In genomic region chr19:53419834-53420233, GRCm38 (mm10) we compare ENCODE assay signal across 9 mouse cellular contexts. TPM values are rescaled to one million over a fixed set of nuclear protein-coding genes. Genes with fewer than 3 reads are reported as not detected.
DNase-seq lines count a peak whose midpoint lies in the region; ATAC-seq and TF ChIP-seq lines count a peak whose summit lies in the region.
"Had no signal": no experiment of that assay in that cellular context is flagged by ENCODE, and none has a peak within 500 bp of the region (broad histone marks: within the 10 kb centered on the region; RNA-seq: fewer than 3 reads in every experiment).

No protein-coding gene starts in this region.

- no peak overlapping the region for H3K27ac ChIP-seq in intestine, embryonic 14.5 days (ENCODE audit: low read depth)
- no peak overlapping the region for H3K27ac ChIP-seq in intestine, embryonic 15.5 days
- no peak overlapping the region for H3K27ac ChIP-seq in embryonic facial prominence, embryonic 10.5 days (replicated peaks)
- H3K27ac ChIP-seq in limb, embryonic 10.5 days, result no peak overlapping the region

- ATAC-seq in intestine, embryonic 14.5 days (replicated peaks; ENCODE audit: low FRiP score, low TSS enrichment, low read depth), result no peak
- no peak for ATAC-seq in intestine, embryonic 15.5 days

- peaks cover 10% of the 10 kb centered on the region; the same call in 1 of the 2 replicates for H3K4me1 ChIP-seq in intestine, embryonic 14.5 days (replicated peaks; ENCODE audit: control insufficient read depth, insufficient read depth, low read length)
- H3K4me1 ChIP-seq in intestine, embryonic 15.5 days (replicated peaks), result peaks cover 20% of the 10 kb centered on the region
- peaks cover 42% of the 10 kb centered on the region for H3K4me1 ChIP-seq in embryonic facial prominence, embryonic 10.5 days
- peaks cover 44% of the 10 kb centered on the region for H3K4me1 ChIP-seq in limb, embryonic 10.5 days

- H3ac ChIP-seq in C2C12 (ENCODE audit: control insufficient read depth, insufficient read length, low read depth), result no peak overlapping the region

- no peak overlapping the region for H3K4me2 ChIP-seq in intestine, embryonic 14.5 days (ENCODE audit: low read length)
- no peak overlapping the region for H3K4me2 ChIP-seq in intestine, embryonic 15.5 days (replicated peaks)

- H3K36me3 ChIP-seq in intestine, embryonic 14.5 days (ENCODE audit: control insufficient read depth, insufficient read depth, low read length), result no peaks in the 10 kb centered on the region
- no peaks in the 10 kb centered on the region for H3K36me3 ChIP-seq in intestine, embryonic 15.5 days
- no peaks in the 10 kb centered on the region for H3K36me3 ChIP-seq in C2C12 (ENCODE audit: control insufficient read depth, insufficient read depth)
- no peaks in the 10 kb centered on the region for H3K36me3 ChIP-seq in embryonic facial prominence, embryonic 10.5 days (replicated peaks)
- no peaks in the 10 kb centered on the region for H3K36me3 ChIP-seq in limb, embryonic 10.5 days

- H3K9me3 ChIP-seq in intestine, embryonic 14.5 days (ENCODE audit: control insufficient read depth, low read length), result no peaks in the 10 kb centered on the region
- no peaks in the 10 kb centered on the region for H3K9me3 ChIP-seq in intestine, embryonic 15.5 days
- no peaks in the 10 kb centered on the region for H3K9me3 ChIP-seq in embryonic facial prominence, embryonic 10.5 days
- no peaks in the 10 kb centered on the region for H3K9me3 ChIP-seq in limb, embryonic 10.5 days (replicated peaks)
- H3K9me3 ChIP-seq: megakaryocyte, embryonic 14.5 days had no signal

- no peaks in the 10 kb centered on the region for H3K79me2 ChIP-seq in C2C12 (ENCODE audit: control insufficient read depth, insufficient read depth)

- peak; percentile 72 for DNase-seq in intestine, embryonic 14.5 days (ENCODE audit: low spot score)
- peak; percentile 87 for DNase-seq in adipocyte (ENCODE audit: low spot score)
- peak; percentile 72 for DNase-seq in embryonic facial prominence, embryonic 10.5 days (ENCODE audit: low spot score)
- peak; percentile 76 for DNase-seq in limb, embryonic 10.5 days (ENCODE audit: low spot score)
- DNase-seq in skeletal muscle tissue, adult 2 months (ENCODE audit: low read depth, low spot score), result peak; percentile 39
- DNase-seq in right cerebral cortex, postnatal 36 days (ENCODE audit: low spot score in 2 of 2), result no peak

- H3K27me3 ChIP-seq in intestine, embryonic 14.5 days (replicated peaks; ENCODE audit: control insufficient read depth, insufficient read depth, low read length), result 0 out of 2 replicates have a peak, but pooled peaks cover 2% of the 10 kb centered on the region
- no peaks in the 10 kb centered on the region for H3K27me3 ChIP-seq in intestine, embryonic 15.5 days (replicated peaks)
- no peaks in the 10 kb centered on the region for H3K27me3 ChIP-seq in C2C12 (ENCODE audit: control insufficient read depth, insufficient read depth, insufficient read length)
- H3K27me3 ChIP-seq in embryonic facial prominence, embryonic 10.5 days (replicated peaks; ENCODE audit: low read depth, poor library complexity, severe bottlenecking), result peaks cover 21% of the 10 kb centered on the region; the same call in 1 of the 2 replicates
- no peaks in the 10 kb centered on the region for H3K27me3 ChIP-seq in limb, embryonic 10.5 days (ENCODE audit: low read depth, poor library complexity, severe bottlenecking)

- H3K79me3 ChIP-seq in C2C12 (ENCODE audit: low read depth), result no peaks in the 10 kb centered on the region

- TF ChIP-seq CTCF in C2C12 (IDR thresholded peaks at IDR 0.05; ENCODE audit: control insufficient read depth, insufficient read depth, insufficient read length), result peak; percentile 45

- H3K4me3 ChIP-seq in intestine, embryonic 14.5 days (ENCODE audit: low read depth, low read length), result no peak overlapping the region
- H3K4me3 ChIP-seq in intestine, embryonic 15.5 days (replicated peaks), result no peak overlapping the region
- H3K4me3 ChIP-seq in C2C12 (ENCODE audit: insufficient read depth, poor library complexity, severe bottlenecking), result no peak overlapping the region
- H3K4me3 ChIP-seq in embryonic facial prominence, embryonic 10.5 days, result no peak overlapping the region
- H3K4me3 ChIP-seq in limb, embryonic 10.5 days, result no peak overlapping the region
- H3K4me3 ChIP-seq: megakaryocyte, embryonic 14.5 days had no signal

- H3K9ac ChIP-seq in intestine, embryonic 14.5 days (ENCODE audit: low read length), result no peak overlapping the region
- H3K9ac ChIP-seq in intestine, embryonic 15.5 days, result no peak overlapping the region

- WGBS in intestine, embryonic 14.5 days, result 44% methylated on average over 5 of the region's 5 CpGs
- WGBS in intestine, embryonic 15.5 days, result 47% methylated on average over 5 of the region's 5 CpGs
- 57% methylated on average over 5 of the region's 5 CpGs for WGBS in embryonic facial prominence, embryonic 10.5 days
- 49% methylated on average over 5 of the region's 5 CpGs for WGBS in limb, embryonic 10.5 days

TF ChIP-seq in C2C12, 6 proteins besides CTCF, POLR2A, EP300 and RAD21:
- TF ChIP-seq MYOD1 (IDR thresholded peaks at IDR 0.05; ENCODE audit: control insufficient read depth, insufficient read length, low read depth) (no peak), FOSL1 (IDR thresholded peaks at IDR 0.05; ENCODE audit: insufficient read depth, low read length, poor library complexity, severe bottlenecking) (no peak), USF1 (IDR thresholded peaks at IDR 0.05; ENCODE audit: low read depth) (no peak), MYOG (IDR thresholded peaks at IDR 0.05; ENCODE audit: control insufficient read depth, extremely low read depth, insufficient read length) (no peak), MAX (IDR thresholded peaks at IDR 0.05) (no peak), CEBPB (IDR thresholded peaks at IDR 0.05; ENCODE audit: low read depth) (no peak)

RNA-seq across cellular contexts. Expression of gene Smndc1, which starts 29.5 kb away (rescaled TPM):
- 43.8 and 43.9 TPM in 2 replicates for polyA plus RNA-seq in intestine, embryonic 14.5 days (2014; fragmentation: Nextera tagmentation; extraction: Ambion mirVana)
- polyA plus RNA-seq in intestine, embryonic 15.5 days (2015; fragmentation: Nextera tagmentation; extraction: Ambion mirVana), result 42.0 and 42.7 TPM in 2 replicates
- polyA plus RNA-seq in C2C12 (2012; fragmentation: generic; extraction: Trizol), result 31.9 TPM
- polyA plus RNA-seq in embryonic facial prominence, embryonic 10.5 days (2016; fragmentation: Nextera tagmentation; extraction: Ambion mirVana), result 46.7 and 49.1 TPM in 2 replicates
- polyA plus RNA-seq in limb, embryonic 10.5 days (2016; fragmentation: Nextera tagmentation; extraction: Ambion mirVana), result 41.2 and 43.8 TPM in 2 replicates

RNA-seq across cellular contexts. Expression of gene Gm10197, which starts 48.3 kb away (rescaled TPM):
- polyA plus RNA-seq in intestine, embryonic 14.5 days (2014; fragmentation: Nextera tagmentation; extraction: Ambion mirVana), result 2.2 TPM in 1 of 2 replicates, not detected in the other
- polyA plus RNA-seq in intestine, embryonic 15.5 days (2015; fragmentation: Nextera tagmentation; extraction: Ambion mirVana), result 1.4 TPM in 1 of 2 replicates, not detected in the other
- polyA plus RNA-seq in C2C12 (2012; fragmentation: generic; extraction: Trizol), result not detected
- polyA plus RNA-seq in embryonic facial prominence, embryonic 10.5 days (2016; fragmentation: Nextera tagmentation; extraction: Ambion mirVana), result 2.0 and 3.6 TPM in 2 replicates
- 6.6 TPM in 1 of 2 replicates, not detected in the other for polyA plus RNA-seq in limb, embryonic 10.5 days (2016; fragmentation: Nextera tagmentation; extraction: Ambion mirVana)

Comparison
In these comparisons a context has a peak if more than half of its experiments do, and no peak if none do; other contexts are left out.
1. DNase-seq: peak in intestine, embryonic 14.5 days (single experiment), adipocyte (single experiment), embryonic facial prominence, embryonic 10.5 days (single experiment), limb, embryonic 10.5 days (single experiment) and skeletal muscle tissue, adult 2 months (single experiment); none in right cerebral cortex, postnatal 36 days (0 of 2).